Mouse (Mus musculus): ENCODE measurements around the gene 1700025C18Rik.

The 1700025C18Rik gene

DNA sequence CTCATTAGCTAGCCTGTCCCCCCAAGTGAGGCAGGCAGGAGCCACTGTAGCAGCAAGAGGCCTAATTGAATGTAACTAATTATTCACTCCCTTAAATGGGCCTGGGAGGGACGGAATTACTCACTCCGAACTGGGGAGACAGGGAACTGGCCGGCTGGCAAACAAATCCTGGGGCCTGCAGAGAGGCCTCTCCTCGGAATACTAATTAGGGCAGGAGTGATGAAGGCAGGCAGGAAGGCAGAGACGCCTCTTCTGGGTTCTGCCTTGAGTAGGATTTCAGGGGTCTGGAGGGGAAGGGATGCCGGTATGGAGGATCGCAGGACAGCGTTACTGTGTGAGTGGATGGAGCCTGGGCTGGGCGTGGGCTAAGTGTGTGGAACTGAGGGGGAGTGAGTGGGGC is 13.5 kb downstream of the 1700025C18Rik start:
- no peak for DNase-seq

DNA sequence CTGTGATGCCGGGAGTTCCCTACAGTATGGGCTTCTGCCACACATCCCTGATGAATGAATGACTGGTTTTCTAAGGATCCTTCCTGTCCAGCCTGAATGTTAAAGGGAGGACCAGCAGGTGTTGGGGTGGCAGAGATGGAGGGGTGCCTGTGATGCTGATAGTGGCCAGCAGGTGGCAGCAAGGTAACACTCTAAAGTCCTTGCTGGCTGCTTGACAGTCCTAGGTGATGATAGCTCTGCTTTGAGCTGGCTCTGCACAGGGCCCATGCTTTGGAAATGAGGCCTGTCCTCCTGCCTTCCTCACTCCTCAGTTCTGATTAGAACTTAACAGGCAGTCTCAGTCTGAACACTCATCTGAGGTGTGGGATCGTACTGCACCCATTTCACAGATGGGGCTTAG is 15.6 kb downstream of the 1700025C18Rik start:
- peak; percentile 61 to 81 for DNase-seq

DNA sequence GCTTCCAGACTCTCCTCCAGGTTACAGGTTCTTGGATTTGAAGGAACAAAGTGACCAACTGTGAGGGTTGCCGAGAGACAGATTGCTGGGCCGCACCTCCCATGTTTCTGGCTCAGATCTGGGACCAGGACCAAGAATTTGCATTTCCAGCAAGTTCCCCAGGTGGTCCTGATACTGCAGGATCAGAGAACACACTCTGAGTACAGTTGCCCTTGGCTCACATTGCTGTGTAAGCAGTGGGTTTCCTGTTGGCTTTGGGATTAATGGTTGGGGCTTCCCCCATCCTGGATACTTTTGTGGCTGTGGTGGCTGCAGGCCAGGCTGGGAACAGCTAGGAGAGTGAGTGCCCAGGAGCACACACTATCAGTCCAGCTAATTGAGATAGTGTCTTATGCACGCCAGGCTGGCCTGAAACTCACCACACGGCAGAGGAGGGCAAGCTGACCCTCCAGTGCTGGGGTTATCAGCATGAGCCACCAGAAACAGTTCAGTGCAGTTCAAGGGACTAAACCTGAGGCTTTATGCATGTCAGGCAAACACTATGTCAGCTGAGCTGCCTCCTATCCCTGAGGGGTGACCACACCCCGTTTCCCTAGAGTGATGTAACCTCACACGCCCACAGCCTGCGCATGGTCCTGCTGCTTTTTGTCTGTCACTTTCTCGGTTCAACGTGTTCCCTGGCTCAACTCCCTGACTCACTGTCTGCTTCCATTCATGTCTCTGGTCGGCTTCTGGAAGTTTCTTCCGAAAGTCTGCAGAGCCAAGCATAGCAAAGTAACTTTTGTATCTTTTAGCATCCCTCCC is 16.3 kb downstream of the 1700025C18Rik start:
- no peak for DNase-seq

DNA sequence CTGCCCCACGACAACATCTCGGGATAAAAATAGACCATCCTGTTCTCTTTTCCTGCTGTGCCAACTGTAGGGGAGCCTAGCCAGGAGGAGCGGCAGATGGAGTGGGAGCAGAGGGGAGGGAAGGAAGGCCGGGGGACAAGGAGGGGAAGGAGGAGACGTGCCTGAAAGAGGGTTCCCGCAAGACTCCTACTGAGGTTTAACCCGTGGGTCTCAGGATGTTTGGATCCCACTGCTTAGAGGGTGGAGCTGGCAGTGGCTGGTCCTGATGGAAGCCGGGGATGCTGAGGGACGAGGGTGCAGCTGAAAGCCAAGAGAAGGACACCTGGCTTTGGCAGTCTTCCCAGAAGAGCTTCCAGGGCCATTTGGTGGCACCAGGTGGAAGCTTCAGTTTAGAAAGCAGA is 17.2 kb downstream of the 1700025C18Rik start:
- DNase-seq, result no peak

DNA sequence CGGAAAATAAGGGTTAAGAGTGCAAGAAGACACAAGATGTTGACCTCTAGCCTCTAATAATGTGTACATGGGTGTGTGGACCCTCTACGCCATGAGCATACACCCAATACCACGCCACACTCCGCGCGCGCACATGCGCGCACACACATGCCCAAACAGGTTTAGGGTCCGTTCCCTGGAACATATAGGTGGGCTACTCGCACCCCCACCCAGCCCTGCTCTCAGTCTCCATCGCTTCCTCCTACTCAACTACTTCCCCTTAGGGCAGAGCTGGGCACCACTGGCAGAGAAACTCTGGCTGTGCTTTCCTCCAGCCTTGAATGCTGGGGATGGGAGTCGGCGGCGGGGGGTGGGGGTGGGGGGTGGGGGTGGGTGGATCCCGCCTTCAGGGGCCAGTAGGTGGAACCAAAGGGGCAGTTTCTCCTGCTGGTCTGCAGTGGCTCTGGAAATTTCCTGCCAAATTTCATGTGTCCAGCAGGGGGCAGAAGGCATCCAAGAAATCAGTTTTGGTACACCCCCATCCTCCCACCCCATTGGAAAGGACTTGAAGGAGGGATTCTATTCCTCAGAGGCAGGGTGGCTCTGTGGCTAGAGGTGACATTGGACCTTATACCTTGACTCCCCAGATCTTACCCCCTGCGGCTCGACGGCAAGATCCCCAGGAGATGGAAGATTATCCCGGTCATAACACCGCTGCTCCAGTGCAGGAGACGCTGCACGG is 20.3 kb downstream of the 1700025C18Rik start:
- peak in 1 of 2 experiments; percentile 49 for DNase-seq

DNA sequence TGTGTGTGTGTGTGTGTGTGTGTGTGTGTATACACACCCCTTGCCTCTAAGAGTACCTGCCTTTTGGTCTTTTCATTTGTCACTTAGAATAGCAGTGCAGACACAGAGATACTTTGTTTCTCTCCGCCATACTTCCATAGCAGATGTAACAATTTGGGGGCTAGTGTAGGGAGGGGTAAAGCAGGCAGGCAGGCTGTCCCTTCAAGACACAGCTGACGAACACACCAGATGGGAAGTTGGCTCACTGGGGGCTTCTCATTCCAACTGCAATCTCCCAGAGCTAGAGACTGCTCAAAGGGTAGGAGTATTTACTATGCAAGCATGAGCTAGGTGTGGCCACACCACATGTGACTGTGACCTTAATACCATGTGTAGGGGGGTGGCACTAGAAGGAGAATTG is 21.7 kb downstream of the 1700025C18Rik start:
- DNase-seq, result no peak

DNA sequence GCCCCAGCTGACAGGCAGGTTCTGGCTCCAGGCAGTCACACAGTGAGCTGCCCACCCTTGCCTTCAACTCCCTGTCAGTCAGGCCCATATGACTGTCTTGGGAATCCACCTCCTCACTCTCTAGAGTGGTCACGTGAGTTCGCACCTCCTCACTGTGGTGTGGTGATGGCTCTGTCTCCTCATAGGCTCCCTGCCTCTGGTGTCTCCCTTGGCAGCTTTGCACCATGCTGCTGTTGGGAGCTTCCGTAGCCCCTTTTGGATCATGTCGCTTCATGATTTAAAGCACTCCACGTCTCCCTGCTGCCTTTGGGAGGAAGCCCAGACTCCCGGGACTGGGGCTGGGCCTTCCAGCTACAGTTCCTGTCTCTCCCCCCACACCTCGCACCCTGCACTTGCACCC is 26.1 kb downstream of the 1700025C18Rik start:
- no peak for DNase-seq

DNA sequence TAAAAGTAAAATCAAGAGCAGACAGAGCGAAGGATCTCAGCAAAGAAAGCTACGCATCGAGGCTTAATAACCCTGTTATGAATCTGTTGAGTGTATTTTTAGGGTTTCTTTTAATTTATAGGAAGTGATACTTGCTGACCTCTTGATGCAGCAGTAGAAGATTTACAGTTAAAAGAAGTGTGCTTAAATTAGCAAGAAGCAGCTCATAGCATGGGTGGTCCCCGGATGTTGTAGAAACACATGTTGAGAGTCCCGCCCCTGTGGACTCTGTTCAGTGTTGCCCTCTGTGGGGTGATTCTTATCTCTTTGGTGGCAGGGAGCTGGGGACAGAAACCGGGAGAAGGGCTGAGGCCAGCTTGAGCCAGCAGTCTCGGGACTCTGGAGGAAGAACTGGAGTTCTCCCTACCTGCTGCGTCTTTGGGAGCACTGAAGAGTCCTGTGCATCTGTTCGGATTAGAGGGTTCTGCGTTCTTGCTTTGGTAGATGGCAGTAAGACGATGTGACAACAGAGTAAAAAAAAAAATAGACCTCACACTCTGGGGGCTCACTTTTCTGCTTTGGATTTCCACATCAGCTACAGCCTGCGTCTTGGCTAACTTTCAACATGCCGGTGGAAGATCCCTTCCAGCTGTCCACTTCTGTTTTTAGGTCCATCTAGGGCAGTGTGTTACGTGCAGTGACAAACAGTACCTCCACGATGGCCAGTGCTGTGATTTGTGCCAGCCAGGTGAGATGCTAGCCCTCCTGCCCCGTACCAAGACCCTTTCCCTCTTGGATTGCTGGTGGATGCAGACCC is 28.7 kb downstream of the 1700025C18Rik start:
- peak in 1 of 2 experiments; percentile 27 for DNase-seq

DNA sequence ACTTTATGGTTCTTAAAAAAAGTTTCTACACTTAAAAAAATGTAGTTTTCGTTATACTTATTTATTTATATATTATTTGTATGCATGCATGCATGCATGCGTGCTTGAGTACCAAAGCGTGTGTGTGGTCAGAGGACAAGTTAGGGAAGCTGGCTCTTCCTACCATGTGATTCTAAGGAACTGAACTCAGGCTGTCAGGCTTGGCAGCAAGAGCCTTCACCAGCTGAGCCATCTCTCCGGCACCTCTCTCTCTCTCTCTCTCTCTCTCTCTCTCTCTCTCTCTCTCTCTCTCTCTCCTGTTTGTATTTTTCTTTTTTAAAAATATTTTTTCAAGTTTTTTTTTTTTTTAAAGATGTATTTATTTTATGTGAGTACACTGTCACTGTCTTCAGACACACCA is 30.6 kb downstream of the 1700025C18Rik start:
- DNase-seq, result no peak

DNA sequence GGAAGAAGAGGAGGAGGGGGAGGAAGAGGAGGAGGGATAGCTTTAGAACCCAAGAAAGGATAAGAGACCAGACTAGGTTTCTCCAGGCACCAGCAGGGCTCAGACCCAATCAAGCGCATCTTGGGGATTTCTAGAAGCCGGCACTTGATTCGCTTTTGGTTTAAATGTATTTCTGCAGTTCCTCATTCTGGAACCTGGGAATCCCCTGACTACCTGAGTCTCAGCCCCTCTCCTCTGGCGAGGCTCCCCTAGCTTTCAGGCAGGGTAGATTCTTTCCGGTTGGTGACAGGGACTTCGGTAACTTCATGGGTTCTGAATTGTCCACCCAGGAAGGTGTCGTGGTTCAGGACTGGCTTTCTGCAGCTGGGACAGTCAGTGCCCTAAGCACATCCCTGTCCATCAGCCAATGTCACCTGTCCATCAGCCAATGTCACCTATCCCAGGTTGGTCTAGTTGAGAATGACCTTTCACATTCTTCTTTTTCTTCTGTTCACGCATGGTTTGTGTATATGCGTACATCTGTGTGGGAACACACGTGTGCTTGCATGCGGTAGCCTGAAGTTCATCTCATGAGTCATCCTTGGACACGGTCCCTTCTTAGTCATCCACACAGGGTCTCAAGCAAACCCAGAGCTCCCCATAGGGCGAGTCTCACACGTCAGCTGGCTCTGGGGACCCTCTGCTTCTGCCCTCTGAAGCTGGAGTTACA is 34.0 kb downstream of the 1700025C18Rik start:
- DNase-seq, result peak; percentile 50 to 52

DNA sequence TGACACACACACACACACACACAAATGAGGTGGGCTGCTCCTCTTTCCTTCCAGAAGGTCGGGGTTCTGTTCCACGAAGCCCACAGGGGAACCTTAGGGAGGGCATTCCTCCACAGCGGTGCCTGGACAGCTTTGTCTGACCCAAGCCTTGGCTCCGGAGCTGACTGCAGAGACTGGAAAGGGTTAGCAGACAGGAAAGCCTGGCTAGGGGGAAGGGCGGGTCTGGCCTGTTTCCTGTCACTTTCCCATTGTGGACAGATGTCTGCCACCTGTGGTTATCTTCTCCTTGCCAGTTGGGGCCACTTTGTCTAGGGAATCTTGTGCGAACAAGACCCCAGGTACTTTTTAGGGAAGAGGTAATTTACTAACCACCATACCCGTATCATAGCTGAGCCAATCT is 34.6 kb downstream of the 1700025C18Rik start:
- peak; percentile 32 to 46 for DNase-seq

DNA sequence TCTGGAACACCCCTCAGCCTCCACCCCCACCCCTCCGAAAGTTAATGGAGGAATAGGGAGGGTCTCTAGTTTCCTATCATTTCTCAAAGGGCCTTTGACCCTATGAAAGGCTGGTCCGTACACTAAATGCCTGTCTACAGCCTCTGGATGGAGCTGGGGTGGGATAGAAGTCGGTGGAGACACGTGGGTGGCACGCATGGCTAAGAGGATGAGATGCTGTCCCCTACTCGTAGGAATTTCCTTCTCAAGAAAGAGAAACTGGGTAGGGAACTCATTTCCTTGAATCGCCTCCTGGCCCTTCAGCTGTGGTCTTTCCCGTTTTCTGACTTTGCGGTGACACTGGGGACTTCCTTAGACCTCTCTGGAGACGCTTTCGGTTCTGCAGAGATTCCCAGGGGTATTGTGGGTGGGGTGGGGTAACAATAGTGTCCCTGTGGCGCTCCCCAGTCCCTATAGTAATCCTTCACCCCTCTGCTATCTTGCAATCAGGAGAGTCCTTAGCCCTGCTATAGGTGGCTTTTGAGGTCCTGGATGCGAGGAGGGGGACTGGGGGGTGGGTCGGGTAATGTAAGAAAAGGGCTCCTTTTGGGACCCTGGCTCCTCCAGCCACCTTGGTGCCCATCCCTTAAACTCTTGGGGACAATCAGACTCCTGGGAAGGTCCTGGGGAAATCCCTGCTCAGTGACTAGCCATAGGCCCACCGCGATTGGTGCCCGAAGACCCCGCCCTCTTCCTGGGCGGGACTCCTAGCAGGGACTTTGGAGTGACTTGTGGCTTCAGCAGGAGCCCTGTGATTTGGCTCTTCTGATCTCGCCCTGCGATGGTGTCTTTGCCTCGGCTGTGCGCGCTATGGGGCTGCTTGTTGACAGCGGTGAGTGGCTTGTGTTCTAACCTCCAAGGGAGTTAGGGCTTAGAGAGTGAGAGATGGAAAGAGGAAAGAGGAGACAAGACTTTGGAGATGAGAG is 35.4 kb downstream of the 1700025C18Rik start, which contains the start of gene Cd40:
Gene Cd40 (plus strand): TSS at position 740 of the 965 bp plus-strand sequence.
- peak; percentile 77 to 82 for DNase-seq

DNA sequence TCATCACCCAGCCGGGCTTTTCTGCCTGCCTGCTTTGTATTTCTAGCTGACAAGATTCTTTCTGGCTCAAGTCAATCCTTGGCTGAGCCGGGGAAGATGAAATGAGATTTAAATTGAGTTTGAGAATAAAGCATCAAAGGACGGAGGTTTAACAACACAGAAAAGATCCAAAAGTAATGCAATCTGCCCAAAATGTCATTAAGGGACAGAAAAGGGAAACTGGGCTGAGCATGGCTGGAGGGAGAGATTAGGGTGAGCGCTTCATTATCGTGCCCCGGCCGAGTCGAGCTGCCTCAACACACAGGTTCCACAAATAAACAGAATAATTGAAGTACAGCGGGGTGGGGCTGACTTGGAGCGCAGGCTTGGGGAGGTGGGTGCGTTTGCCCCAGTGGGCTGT is 39.0 kb downstream of the 1700025C18Rik start:
- DNase-seq, result no peak

DNA sequence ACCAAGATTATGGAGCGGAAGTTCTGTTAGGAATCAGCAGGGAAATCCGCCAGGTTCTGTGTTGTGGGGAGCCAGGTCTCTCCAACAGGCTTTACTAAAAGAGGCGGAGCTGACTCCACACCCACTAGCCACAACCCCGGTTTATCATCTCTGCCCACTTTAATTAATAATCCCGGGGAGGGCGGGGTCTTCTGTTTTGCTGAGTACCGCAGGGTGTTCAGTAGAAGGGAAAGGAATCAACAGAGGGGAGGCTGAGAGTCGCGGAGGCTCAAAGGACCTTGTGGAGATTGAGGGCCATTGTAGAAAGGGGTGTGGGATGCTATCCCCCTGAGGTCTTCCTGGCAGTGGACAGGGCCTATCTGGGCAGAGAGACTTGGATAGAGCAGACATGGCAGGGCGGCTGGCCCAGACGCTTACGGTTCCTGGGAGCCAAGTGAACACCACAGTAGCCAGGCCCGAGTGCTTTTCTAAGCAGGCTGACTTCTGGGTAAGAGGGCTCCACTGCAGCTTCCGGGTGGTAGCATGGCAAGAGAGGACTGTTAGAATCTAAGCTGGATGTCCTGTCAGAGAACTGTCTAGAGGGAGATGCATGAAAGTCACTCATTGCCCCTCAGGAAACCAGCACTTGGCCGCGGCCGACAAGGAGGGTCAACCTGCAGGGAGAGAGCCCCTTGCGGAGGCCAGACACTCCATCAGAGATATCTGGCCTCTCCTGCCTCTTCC is 39.6 kb downstream of the 1700025C18Rik start:
- no peak for DNase-seq

DNA sequence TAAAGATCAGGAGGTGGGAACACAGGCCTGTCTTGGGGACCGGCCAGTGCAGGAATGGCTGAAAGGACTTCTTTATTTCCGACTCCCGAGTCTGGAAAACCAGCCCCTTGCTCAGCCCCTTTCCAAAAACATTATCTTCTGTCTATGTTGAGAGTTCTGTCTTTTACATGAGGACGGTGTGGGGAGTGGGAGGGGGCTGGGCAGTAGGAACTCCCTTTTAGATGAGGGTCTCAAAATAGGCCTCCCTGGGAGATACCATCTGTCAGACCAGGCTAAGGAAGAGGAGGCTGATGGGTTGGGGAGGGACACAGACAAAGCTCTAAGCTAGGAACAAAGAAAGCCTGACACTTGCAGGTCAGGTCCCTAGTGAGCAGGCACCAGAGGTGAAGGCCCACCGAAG is 41.5 kb downstream of the 1700025C18Rik start:
- no peak for DNase-seq

DNA sequence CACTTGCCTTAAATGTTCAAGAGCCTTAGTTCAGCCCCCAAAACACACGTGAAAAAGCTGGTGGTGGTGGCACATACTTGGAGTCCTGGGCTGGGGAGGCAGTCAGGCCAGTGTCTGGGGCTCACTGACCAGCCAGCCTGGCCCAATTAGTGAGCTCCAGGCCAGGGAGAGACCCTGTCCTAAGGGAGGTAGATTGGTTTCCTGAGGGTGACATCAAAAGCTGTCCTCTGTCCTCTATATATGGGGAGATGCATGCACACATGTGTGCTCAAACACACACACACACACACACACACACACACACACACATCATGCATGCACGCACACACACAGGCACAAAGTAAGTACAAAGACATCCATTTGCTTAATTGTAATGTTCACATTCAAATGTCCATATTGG is 46.8 kb downstream of the 1700025C18Rik start:
- DNase-seq, result no peak

DNA sequence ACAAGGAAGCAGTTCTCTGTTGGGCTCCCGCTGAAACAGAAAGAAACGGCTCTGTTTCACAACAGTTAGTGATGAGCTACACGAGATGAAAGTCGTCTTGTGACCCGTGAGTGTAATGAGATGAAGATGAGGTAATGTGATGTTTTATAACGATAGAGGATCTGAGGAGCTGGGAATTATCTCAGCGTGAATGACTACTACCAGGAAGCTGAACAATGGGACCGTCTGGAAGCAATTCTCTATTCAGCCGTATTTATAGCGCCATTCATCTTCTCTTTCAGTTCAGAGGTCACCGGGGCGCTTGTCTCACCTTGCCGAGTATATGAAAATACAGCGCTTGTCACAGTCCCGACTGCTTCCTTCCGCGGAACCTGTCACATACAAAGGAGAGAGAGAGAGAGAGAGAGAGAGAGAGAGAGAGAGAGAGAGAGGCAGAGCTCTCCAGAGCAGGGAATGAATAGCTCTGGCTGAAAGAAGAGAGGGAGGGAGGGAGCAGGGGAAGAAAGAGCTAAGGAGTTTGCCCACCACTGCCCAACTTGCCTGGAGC is 47.4 kb downstream of the 1700025C18Rik start:
- no peak for DNase-seq

DNA sequence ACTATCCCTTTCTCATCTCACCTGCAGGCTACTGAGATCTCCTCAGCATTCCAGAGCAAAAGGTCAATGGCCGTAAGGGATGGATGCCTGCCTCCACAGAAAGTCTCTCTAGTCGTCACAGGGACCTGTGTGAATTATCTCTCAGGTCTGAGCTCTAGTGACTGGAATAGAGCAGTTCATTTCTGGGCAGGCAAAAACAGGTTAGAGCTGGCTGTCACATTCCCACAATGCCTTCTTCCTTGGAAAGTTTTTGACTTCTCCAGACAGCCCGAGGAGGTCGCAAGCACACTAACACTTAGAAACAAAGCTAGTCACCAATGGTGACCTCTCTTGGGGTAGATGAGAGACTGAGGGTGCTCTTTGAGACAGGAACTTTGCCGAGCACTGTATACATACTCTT is 48.4 kb downstream of the 1700025C18Rik start:
- DNase-seq, result no peak

DNA sequence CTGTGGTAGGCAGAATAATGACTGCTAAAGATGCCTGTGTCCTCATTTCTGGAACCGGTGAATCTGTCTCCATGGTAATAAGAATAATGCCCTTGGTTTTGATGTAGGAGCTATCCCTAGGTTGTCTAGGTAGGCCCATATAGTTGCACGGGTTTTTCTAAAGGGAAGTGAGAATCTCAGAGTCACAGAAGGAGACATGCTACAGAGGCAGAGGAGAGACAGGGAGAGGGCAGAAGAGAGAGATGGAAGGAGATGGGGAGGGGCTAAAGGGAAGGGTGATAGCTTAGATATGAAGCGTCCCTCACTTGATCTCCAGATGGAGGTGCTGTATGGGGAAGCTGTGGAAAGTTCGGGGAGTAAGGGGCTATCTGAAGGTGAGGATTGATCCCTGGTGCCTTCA is 53.1 kb downstream of the 1700025C18Rik start:
- no peak for DNase-seq

DNA sequence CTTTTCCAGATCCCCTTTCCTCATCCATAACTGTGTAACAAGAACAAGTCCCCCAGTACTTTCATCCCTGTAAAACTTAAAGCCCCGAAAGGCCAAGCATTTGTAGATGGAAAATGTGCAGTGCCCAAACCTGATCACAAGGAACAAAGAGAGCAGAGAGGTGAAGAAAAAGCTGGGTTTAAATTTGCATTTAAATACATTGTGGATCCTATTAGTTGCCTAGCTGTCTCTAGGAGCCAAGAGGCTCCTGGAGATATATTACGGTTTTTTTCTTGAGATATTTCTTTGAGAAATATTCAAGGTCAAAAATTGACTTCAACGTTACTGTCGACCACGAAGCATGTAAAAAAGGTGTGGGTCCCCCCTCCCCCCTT is 55.5 kb downstream of the 1700025C18Rik start:
- no peak for DNase-seq
